8 mouse cellular contexts compared by ENCODE assay signal in genomic region chr2:38591751-38592459, GRCm38 (mm10). TPM values are rescaled to one million over a fixed set of nuclear protein-coding genes. Genes with fewer than 3 reads are reported as not detected.
DNase-seq lines count a peak whose midpoint lies in the region; ATAC-seq and TF ChIP-seq lines count a peak whose summit lies in the region.

No protein-coding gene starts in this region.

- ATAC-seq in heart, postnatal 0 days (ENCODE audit: insufficient read depth, low read depth), result 0 out of 2 replicates have a peak, but pooled peaks have one; percentile 27
- peak; percentile 58; the same call in 1 of the 2 replicates for ATAC-seq in embryonic facial prominence, embryonic 14.5 days (ENCODE audit: low read depth)
- no peak for ATAC-seq in monocyte, adult 5-6 weeks (replicated peaks; ENCODE audit: insufficient number of reproducible peaks, low FRiP score, low TSS enrichment, poor library complexity, severe bottlenecking)

- H3K27me3 ChIP-seq in heart, postnatal 0 days (ENCODE audit: control insufficient read depth, insufficient read depth, low read length), result no peaks in the 10 kb centered on the region
- H3K27me3 ChIP-seq in heart, embryonic 10.5 days (ENCODE audit: insufficient read depth, poor library complexity, severe bottlenecking), result no peaks in the 10 kb centered on the region
- no peaks in the 10 kb centered on the region for H3K27me3 ChIP-seq in embryonic facial prominence, embryonic 14.5 days (replicated peaks; ENCODE audit: control insufficient read depth, insufficient read depth, low read length)

- H3K4me2 ChIP-seq in heart, postnatal 0 days (ENCODE audit: low read depth, low read length), result no peak overlapping the region
- H3K4me2 ChIP-seq in embryonic facial prominence, embryonic 14.5 days (ENCODE audit: low read depth, low read length), result no peak overlapping the region

- 52% methylated on average over 6 of the region's 6 CpGs for WGBS in heart, postnatal 0 days
- 73% methylated on average over 6 of the region's 6 CpGs for WGBS in heart, embryonic 10.5 days
- WGBS in embryonic facial prominence, embryonic 14.5 days, result 65% methylated on average over 6 of the region's 6 CpGs

- peak; percentile 54 for TF ChIP-seq CTCF in heart, postnatal 0 days (IDR thresholded peaks at IDR 0.05; ENCODE audit: low read depth)

- TF ChIP-seq EP300 in heart, postnatal 0 days (IDR thresholded peaks at IDR 0.05; ENCODE audit: low read depth), result no peak

- H3K9me3 ChIP-seq in heart, postnatal 0 days (replicated peaks; ENCODE audit: control insufficient read depth, low read length), result no peaks in the 10 kb centered on the region
- no peaks in the 10 kb centered on the region for H3K9me3 ChIP-seq in heart, embryonic 10.5 days
- H3K9me3 ChIP-seq in embryonic facial prominence, embryonic 14.5 days (ENCODE audit: control insufficient read depth, low read length), result no peaks in the 10 kb centered on the region

- intact Hi-C loops in left cerebral cortex, postnatal 14 days (cut with DNase I), result loop anchor here (5.0 kb wide), 1 partner anchor 160 kb away; no protein-coding TSS in a partner anchor

- H3K9ac ChIP-seq in heart, postnatal 0 days (replicated peaks; ENCODE audit: low read depth, low read length), result no peak overlapping the region
- no peak overlapping the region for H3K9ac ChIP-seq in embryonic facial prominence, embryonic 14.5 days (ENCODE audit: low read depth, low read length)

- H3K36me3 ChIP-seq in heart, postnatal 0 days (replicated peaks; ENCODE audit: control insufficient read depth, insufficient read depth, low read length), result peaks cover 36% of the 10 kb centered on the region
- H3K36me3 ChIP-seq in heart, embryonic 10.5 days, result peaks cover 36% of the 10 kb centered on the region
- peaks cover 41% of the 10 kb centered on the region for H3K36me3 ChIP-seq in embryonic facial prominence, embryonic 14.5 days (ENCODE audit: control insufficient read depth, insufficient read depth, low read length)

- DNase-seq in heart, postnatal 0 days (ENCODE audit: low spot score), result peak; percentile 55
- no peak for DNase-seq in heart, embryonic 10.5 days (ENCODE audit: low spot score)
- peak; percentile 57 to 59 for DNase-seq in right cerebral cortex, postnatal 10 days (ENCODE audit: low spot score in 2 of 2)
- DNase-seq in right cerebral cortex, postnatal 25 days, result no peak
- DNase-seq in embryonic facial prominence, embryonic 14.5 days (ENCODE audit: low spot score), result peak; percentile 61
- peak; percentile 55 to 68 for DNase-seq in left cerebral cortex, postnatal 14 days (ENCODE audit: low spot score in 2 of 2)
- no peak for DNase-seq in urinary bladder, postnatal 36 days (ENCODE audit: low spot score in 2 of 2)

- no peaks in the 10 kb centered on the region for H3K4me1 ChIP-seq in heart, postnatal 0 days (ENCODE audit: control insufficient read depth, insufficient read depth)
- H3K4me1 ChIP-seq in heart, embryonic 10.5 days, result peaks cover 17% of the 10 kb centered on the region
- no peaks in the 10 kb centered on the region for H3K4me1 ChIP-seq in embryonic facial prominence, embryonic 14.5 days (ENCODE audit: control insufficient read depth, insufficient read depth, low read length)

- H3K4me3 ChIP-seq in heart, postnatal 0 days (ENCODE audit: low read depth, low read length), result no peak overlapping the region
- H3K4me3 ChIP-seq in heart, embryonic 10.5 days, result no peak overlapping the region
- no peak overlapping the region for H3K4me3 ChIP-seq in embryonic facial prominence, embryonic 14.5 days (ENCODE audit: low read depth, low read length)

- H3K27ac ChIP-seq in heart, postnatal 0 days (ENCODE audit: low read depth), result no peak overlapping the region
- no peak overlapping the region for H3K27ac ChIP-seq in heart, embryonic 10.5 days
- H3K27ac ChIP-seq in embryonic facial prominence, embryonic 14.5 days (replicated peaks; ENCODE audit: low read depth, low read length), result no peak overlapping the region

RNA-seq across cellular contexts. Expression of gene Psmb7, which starts 52.0 kb away (rescaled TPM):
- total RNA-seq in heart, postnatal 0 days (2014; rRNA removed; ENCODE audit: low replicate concordance), result 220 and 239 TPM in 2 replicates
- polyA plus RNA-seq in heart, postnatal 0 days (2015; fragmentation: Nextera tagmentation; extraction: Ambion mirVana), result 241 and 243 TPM in 2 replicates
- polyA plus RNA-seq in heart, embryonic 10.5 days (2016; fragmentation: Nextera tagmentation; extraction: Ambion mirVana), result 262 and 309 TPM in 2 replicates
- polyA plus RNA-seq in embryonic facial prominence, embryonic 14.5 days (2014; fragmentation: Nextera tagmentation; extraction: Ambion mirVana), result 243 and 251 TPM in 2 replicates
- 100 to 1,000 TPM; 229 to 236 TPM for total RNA-seq in left cerebral cortex, postnatal 14 days (2021)
- 165 to 226 TPM (median 206 TPM) in 3 replicates for total RNA-seq in monocyte, adult 5-6 weeks (2017)

Comparison
In these comparisons a context has a peak if more than half of its experiments do, and no peak if none do; other contexts are left out.
1. DNase-seq: peak in heart, postnatal 0 days (single experiment), right cerebral cortex, postnatal 10 days (2 of 2), embryonic facial prominence, embryonic 14.5 days (single experiment) and left cerebral cortex, postnatal 14 days (2 of 2); none in heart, embryonic 10.5 days (single experiment), right cerebral cortex, postnatal 25 days (single experiment) and urinary bladder, postnatal 36 days (0 of 2).